Mouse (Mus musculus) testis, adult 2 months (tissue): ENCODE measurements around the gene Mrps6. TPM values are rescaled to one million over a fixed set of nuclear protein-coding genes. Genes with fewer than 3 reads are reported as not detected.

ENCODE experiments used
- H3K27ac ChIP-seq: fragments of 200-500 bp; 2 replicates; pipeline ENCODE4 v1.5.1; 2012; ENCODE audit warnings: low read depth, low read length; ENCODE audit not compliant: control insufficient read depth, insufficient read depth
- H3K27me3 ChIP-seq: fragments of 200-500 bp; 2 replicates; pipeline ENCODE4 v1.6.1; 2012; ENCODE audit warnings: mild to moderate bottlenecking, low read length, moderate library complexity; ENCODE audit not compliant: control insufficient read depth, insufficient read depth
- H3K36me3 ChIP-seq: fragments of 200-500 bp; 2 replicates; pipeline ENCODE4 v1.6.1; 2012; ENCODE audit warnings: mild to moderate bottlenecking, low read length; ENCODE audit not compliant: control insufficient read depth, insufficient read depth
- H3K4me1 ChIP-seq: fragments of 200-500 bp; 2 replicates; pipeline ENCODE4 v1.6.1; 2012; ENCODE audit warnings: low read length; ENCODE audit not compliant: control insufficient read depth, insufficient read depth
- H3K4me3 ChIP-seq: fragments of 200-500 bp; 2 replicates; pipeline ENCODE4 v1.5.1; 2012; ENCODE audit warnings: low read depth, mild to moderate bottlenecking, low read length, moderate library complexity, mixed read lengths; ENCODE audit not compliant: control insufficient read depth
- CTCF ChIP-seq: fragments of 200-500 bp; IDR thresholded peaks from 2 replicates; pipeline ENCODE4 v1.5.1; 2012; ENCODE audit warnings: low read depth, mild to moderate bottlenecking, inconsistent platforms, low read length, moderate library complexity; ENCODE audit not compliant: control insufficient read depth, insufficient read depth, insufficient replicate concordance
- POLR2A ChIP-seq: fragments of 200-500 bp; IDR thresholded peaks from 2 replicates; pipeline ENCODE4 v1.6.1; 2012; ENCODE audit warnings: low read depth, mild to moderate bottlenecking, inconsistent platforms, low read length, moderate library complexity; ENCODE audit not compliant: control insufficient read depth
- polyA plus RNA-seq: library from polyadenylated mRNA; depleted of rRNA; stranded (reverse); fragments of >200 nt; gene quantifications from 2 replicates; pipeline ENCODE4 v1.2.3, GENCODE M21; 2012

The Mrps6 gene
- polyA plus RNA-seq, 1 experiment: 19.2 TPM

- H3K36me3 ChIP-seq: no peaks in the 10 kb centered on the region; the same call in 1 of the 2 replicates
- H3K4me1 ChIP-seq: no peaks in the 10 kb centered on the region
- TF ChIP-seq POLR2A (no peak), CTCF (no peak)
- no peak overlapping the region for H3K27ac ChIP-seq
- H3K27me3 ChIP-seq: no peaks in the 10 kb centered on the region
- no peak overlapping the region for H3K4me3 ChIP-seq
Measured at GRCm38 (mm10) chr16:92070338-92070737, 12.3 kb downstream of the Mrps6 start.

GRCm38 (mm10) chr16:92076797-92077196 is 18.7 kb downstream of the Mrps6 start:
- Histone ChIP-seq H3K36me3 (peaks cover 1% of the 10 kb centered on the region; the same call in 1 of the 2 replicates), H3K27ac (no peak overlapping the region), H3K4me1 (no peaks in the 10 kb centered on the region), H3K4me3 (no peak overlapping the region), H3K27me3 (no peaks in the 10 kb centered on the region)
- TF ChIP-seq CTCF: no peak
- no peak for TF ChIP-seq POLR2A

DNA sequence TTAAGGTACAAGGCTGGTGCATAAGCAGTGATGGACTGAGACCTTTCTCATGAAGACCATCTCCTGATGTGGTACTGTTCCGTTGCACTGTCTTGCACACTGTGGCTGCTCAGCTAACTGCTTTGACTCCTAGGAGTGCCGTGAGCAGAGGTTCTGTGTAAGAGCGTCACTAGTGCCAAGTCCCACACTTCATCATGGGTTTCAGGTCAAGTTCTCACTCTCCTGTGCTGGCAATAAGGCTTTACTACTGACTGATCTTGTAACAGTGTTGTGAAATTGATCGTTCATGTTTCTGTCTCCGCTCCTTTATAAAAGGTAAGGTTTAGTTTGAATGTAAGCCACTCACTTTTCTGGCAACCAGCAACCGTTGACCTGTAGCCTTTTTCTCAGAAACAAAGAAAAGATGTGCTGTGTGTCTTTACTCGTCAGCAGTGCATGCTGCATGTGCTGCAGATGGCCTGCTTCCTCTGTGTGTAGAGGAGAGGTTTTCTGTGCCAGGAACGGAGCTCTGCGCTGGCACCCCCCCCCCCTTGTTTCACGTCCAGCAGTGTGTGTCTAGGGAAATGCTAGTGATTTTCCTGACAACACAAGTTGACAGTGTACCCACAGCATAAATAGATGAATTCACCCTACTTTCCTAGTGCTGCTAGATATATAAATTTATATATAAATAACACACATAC is 25.8 kb downstream of the Mrps6 start:
- Histone ChIP-seq H3K36me3 (no peaks in the 10 kb centered on the region), H3K27me3 (no peaks in the 10 kb centered on the region), H3K4me1 (peaks cover 2% of the 10 kb centered on the region; the same call in 1 of the 2 replicates), H3K27ac (no peak overlapping the region), H3K4me3 (no peak overlapping the region)
- no peak for TF ChIP-seq POLR2A
- TF ChIP-seq CTCF: no peak

DNA sequence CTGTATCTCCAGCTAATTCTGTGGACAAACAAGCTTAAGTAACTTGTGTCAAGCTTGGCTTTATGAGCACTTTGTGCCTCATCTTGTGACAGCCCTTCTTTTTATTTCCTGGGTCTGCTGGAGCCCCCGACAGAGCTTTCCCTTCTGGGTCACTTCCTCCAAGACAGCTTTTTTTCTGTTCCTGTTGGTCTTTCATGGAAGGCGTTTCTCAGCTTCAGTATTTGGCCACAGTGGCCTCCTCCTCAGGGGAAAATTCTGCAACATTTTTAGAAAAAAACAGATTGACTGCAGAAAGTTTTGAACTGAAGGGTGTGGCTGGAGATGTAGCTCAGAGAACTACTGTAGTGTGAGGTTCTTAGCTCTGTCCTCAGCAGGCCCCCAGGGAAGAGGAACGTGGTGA is 31.2 kb downstream of the Mrps6 start:
- no peaks in the 10 kb centered on the region for H3K27me3 ChIP-seq
- no peak overlapping the region for H3K27ac ChIP-seq
- H3K4me1 ChIP-seq: peaks cover 2% of the 10 kb centered on the region; the same call in 1 of the 2 replicates
- H3K36me3 ChIP-seq: no peaks in the 10 kb centered on the region
- H3K4me3 ChIP-seq: no peak overlapping the region
- TF ChIP-seq CTCF (no peak), POLR2A (no peak)

DNA sequence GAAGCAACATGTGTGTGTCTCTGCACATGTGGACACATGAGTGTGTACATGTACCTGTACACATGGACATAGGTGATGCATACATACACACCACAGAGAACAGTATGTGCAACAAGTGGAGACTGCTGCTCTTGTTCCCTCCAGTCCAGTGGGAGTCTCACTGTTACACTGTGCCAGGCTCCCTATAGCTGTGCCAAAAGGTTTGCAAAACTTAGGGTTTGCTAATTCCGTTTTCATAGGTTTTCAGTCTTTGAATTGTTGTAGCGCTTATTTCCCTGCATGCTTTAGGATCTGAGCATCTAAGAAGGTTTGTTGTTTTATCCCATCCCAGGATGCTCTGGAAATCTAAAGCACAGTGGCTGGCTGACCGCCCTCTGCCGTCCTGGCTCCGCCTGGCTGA is 33.8 kb downstream of the Mrps6 start:
- H3K4me3 ChIP-seq: no peak overlapping the region
- H3K36me3 ChIP-seq: no peaks in the 10 kb centered on the region
- TF ChIP-seq CTCF (no peak), POLR2A (no peak)
- H3K27me3 ChIP-seq: no peaks in the 10 kb centered on the region
- peaks cover 2% of the 10 kb centered on the region; the same call in 1 of the 2 replicates for H3K4me1 ChIP-seq
- no peak overlapping the region for H3K27ac ChIP-seq

DNA sequence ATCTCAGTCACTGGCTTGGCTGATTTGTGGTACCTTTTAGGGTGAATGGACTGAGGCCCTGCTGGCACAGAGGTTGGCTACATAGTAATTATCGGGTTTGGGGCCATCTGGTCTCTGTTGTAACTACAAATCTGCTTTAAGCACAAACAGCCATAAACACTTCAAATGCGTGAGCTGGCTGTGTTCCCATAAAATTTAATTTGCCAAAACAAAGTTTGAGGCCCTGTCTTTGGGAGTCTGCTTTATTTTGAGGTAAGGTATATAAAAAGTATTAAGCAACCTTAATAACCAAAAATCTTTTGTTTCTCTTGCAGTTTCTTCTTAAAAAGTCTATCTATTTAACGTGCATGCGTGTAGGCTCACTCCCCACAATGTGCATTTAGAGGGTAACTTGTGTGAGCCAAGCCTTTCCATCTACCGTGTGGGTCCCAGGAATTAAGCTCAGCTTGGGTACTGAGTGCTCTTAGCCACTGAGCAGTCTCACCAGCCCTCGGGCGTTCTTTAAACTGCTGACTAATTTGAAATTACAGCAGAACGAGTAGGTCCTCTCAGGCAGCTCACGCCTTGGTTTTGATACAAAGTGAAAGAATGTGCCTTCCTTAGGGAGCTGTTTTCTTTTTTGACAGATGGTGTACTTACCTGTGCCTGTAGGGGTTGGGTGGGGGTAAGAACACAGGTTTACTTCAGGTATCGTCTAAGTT is 40.4 kb downstream of the Mrps6 start:
- TF ChIP-seq CTCF (no peak), POLR2A (no peak)
- Histone ChIP-seq H3K36me3 (peaks cover 2% of the 10 kb centered on the region; the same call in 1 of the 2 replicates), H3K4me3 (no peak overlapping the region), H3K4me1 (no peaks in the 10 kb centered on the region; the same call in 1 of the 2 replicates), H3K27me3 (no peaks in the 10 kb centered on the region), H3K27ac (no peak overlapping the region)

- no peak overlapping the region for H3K4me3 ChIP-seq
- H3K36me3 ChIP-seq: peaks cover 2% of the 10 kb centered on the region; the same call in 1 of the 2 replicates
- no peak overlapping the region for H3K27ac ChIP-seq
- no peaks in the 10 kb centered on the region for H3K27me3 ChIP-seq
- TF ChIP-seq CTCF: no peak
- no peaks in the 10 kb centered on the region; the same call in 1 of the 2 replicates for H3K4me1 ChIP-seq
Measured at GRCm38 (mm10) chr16:92099598-92099997, 41.5 kb downstream of the Mrps6 start.
